Mouse (Mus musculus) cerebellum, postnatal 25 days (tissue): ENCODE measurements around the gene Rab30.
"Not testable (repeated sequence)": the region's sequence is repeated elsewhere in the genome, so short reads cannot be mapped to it uniquely, and the experiment has no call there.

Source experiments
- DNase-seq, 2 experiments: peaks; one replicate each; pipeline ENCODE4 v3.0.0; 2021; ENCODE audit warnings: mixed read lengths in 2 of 2

Gene Rab30

DNA sequence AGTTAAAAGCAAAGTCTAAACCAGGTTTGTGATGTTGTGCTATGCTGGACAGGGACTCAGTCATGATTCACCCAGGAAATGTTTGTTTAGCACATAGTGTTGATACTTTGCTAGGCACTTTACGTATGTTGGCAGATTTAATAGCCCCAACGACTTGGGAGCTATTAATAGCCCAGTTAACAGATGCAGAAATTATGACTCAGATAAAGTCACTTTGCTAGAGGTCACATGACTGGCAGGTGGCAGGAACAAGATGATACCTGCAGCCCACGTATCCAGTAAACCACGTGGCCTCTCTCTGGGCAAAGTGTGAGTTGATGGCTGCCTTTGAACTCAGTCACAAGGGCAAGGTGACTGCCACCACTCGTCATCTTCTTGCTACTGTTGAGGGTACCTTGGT, 16.7 kb downstream of the Rab30 start:
- DNase-seq: no peak

DNA sequence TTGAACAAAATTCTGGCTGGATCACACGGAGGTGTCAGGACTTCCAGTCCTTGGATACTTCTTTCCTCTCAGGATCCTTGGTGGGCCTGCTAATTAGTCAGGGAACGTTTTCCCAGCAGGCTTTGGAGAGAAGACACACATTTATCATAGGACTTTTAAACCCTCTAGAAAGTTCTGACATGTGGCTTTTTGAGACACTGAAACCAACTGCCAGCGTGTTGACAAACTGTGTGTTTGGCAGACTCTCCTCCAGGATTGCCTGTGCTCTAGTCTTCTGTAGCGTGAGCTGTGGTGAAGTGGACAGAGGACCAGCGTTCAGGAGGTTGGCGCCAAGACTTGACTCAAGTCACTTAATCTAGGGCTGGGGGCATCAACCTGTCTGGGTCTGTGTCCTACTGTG, 19.2 kb downstream of the Rab30 start:
- DNase-seq: no peak

- DNase-seq: peak; percentile 54 to 62
Observed at GRCm38 (mm10) chr7:92761161-92761560, 19.8 kb downstream of the Rab30 start.

DNA sequence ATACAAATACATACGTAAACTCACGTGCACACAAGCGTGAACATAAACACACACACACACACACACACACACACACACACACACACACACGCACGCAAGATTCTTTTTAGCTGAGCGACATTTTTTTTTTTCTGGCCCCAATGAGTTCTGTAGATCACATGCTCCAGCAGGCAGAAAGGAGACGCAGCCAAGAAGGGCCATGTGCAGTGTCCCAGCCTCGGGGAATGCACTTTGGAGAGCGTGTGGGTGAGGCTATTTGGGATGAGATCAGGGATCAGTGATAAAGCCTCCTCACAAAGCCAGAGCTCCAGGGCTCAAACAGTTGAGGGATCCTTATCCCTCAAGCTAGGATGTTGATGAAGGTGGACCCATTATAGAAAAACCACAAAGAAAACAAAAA, 24.0 kb downstream of the Rab30 start:
- DNase-seq: peak; percentile 69 to 79

GRCm38 (mm10) chr7:92766096-92767090, 25.0 kb downstream of the Rab30 start:
- DNase-seq: no peak

GRCm38 (mm10) chr7:92768116-92768515, 26.7 kb downstream of the Rab30 start:
- not testable (repeated sequence) for DNase-seq

GRCm38 (mm10) chr7:92768859-92769258, 27.5 kb downstream of the Rab30 start:
- peak; percentile 26 to 40 for DNase-seq

- DNase-seq: no peak
Observed at GRCm38 (mm10) chr7:92773006-92773405, 31.6 kb downstream of the Rab30 start.

DNA sequence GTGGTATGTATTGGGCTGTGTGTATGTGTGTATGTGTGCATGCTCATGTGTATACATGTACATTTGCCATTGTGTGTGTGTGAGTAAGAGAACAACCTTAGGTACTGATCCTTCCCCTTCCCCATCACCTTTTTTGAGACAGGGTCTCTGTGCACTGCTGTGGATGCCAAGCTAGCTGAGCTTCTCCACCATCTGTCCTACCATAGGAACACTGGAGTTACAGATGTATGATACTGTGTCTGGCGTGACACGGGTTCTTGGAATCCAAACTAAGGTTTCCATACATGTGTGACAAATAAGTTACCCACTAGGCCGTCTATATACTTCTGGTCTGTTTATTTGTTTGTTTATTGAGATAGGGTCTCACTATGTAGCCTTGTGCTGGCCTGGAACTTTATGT, 32.2 kb downstream of the Rab30 start:
- DNase-seq: no peak

DNA sequence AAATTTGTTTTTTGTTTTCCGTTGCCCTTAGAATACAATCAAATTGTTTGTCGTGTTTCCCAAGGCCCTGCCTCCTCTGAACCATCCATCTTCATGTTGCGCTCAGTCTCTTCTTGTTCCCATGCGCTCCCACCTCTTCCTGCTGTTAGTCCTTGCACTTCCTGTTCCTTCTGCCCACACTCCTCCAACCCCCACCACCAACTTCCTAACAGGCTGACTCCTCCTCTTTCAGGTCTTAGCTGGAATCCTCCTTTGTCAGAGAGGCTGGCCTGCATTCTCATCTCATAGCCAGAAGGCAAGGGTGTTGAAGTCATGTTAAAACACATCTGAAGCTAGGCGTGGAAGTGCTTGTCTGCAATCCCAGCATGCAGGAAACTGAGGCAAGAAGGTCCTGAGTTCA, 33.3 kb downstream of the Rab30 start:
- peak in 1 of 2 experiments; percentile 2 for DNase-seq

- peak in 1 of 2 experiments; percentile 2 for DNase-seq
Observed at GRCm38 (mm10) chr7:92775703-92776102, 34.3 kb downstream of the Rab30 start.

DNA sequence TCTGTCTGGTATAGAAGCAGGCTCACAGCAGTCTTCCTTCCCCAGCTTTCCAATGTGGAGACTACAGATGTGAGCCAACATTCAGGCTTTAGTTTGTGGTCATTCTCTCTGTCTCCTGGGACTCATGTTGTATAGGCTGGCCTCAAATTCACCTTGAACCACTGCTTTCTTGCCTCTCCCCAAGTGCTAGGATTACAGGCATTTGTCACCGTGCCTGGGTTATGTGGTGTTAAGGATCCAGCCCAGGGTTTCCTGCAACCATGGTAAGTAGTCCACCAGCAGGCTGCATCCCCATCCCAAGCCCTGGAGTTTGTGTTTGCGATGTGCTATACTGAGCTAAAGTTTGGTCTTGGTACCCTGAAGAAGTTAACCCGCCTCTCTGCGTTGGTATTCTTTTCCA, 35.2 kb downstream of the Rab30 start:
- DNase-seq: peak in 1 of 2 experiments; percentile 34

GRCm38 (mm10) chr7:92777108-92777973, 35.9 kb downstream of the Rab30 start:
- peak; percentile 70 to 75 for DNase-seq

DNA sequence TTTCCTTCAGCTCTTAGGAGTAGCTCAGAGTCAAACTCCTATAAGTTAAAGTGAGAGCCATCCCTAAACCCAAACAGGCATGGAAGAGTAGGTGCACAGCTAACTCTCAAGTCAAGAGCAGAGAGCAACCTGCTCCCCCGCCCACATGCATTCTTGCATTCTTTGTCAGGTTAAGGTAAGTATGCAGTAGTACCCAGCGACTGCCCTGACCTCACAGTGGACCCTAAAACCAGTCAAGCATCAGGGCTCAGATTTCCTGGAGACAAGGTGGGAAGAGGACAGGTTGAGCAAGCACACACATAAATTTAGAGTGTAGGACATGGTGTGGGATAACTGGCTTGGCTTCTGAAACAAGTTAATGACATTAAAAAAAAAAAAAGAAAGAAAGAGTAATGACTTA, 37.7 kb downstream of the Rab30 start:
- DNase-seq: no peak

- DNase-seq: no peak
Observed at GRCm38 (mm10) chr7:92781361-92781760, 40.0 kb downstream of the Rab30 start.

GRCm38 (mm10) chr7:92781948-92782347, 40.5 kb downstream of the Rab30 start:
- DNase-seq: no peak

DNA sequence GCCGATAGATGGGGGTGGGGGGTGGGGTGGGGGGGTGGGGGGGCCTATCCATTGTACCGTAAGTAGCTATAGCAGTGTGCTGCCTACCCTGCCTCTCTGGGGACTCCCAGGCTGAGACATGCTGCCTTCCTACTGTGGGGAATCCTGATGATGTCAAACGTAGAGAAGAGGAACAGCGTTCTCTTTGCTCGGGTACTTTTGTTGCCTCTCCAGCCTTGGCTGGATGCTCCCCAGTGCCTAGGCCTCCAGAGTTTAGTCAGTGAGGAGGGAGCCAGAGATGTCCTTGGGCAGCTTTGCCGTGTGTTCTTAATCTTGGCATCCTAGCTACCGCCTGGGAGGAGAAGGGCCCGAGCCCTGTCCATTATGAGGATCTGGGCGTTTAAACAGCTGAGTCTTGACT, 41.1 kb downstream of the Rab30 start:
- peak in 1 of 2 experiments; percentile 38 for DNase-seq

- DNase-seq: peak; percentile 74 to 77
Observed at GRCm38 (mm10) chr7:92783166-92783806, 41.9 kb downstream of the Rab30 start.

GRCm38 (mm10) chr7:92783914-92784313, 42.5 kb downstream of the Rab30 start:
- peak; percentile 25 to 50 for DNase-seq

GRCm38 (mm10) chr7:92795749-92796148, 54.3 kb downstream of the Rab30 start:
- peak; percentile 83 to 86 for DNase-seq

- DNase-seq: peak; percentile 21 to 39
Observed at GRCm38 (mm10) chr7:92796813-92797212, 55.4 kb downstream of the Rab30 start.

DNA sequence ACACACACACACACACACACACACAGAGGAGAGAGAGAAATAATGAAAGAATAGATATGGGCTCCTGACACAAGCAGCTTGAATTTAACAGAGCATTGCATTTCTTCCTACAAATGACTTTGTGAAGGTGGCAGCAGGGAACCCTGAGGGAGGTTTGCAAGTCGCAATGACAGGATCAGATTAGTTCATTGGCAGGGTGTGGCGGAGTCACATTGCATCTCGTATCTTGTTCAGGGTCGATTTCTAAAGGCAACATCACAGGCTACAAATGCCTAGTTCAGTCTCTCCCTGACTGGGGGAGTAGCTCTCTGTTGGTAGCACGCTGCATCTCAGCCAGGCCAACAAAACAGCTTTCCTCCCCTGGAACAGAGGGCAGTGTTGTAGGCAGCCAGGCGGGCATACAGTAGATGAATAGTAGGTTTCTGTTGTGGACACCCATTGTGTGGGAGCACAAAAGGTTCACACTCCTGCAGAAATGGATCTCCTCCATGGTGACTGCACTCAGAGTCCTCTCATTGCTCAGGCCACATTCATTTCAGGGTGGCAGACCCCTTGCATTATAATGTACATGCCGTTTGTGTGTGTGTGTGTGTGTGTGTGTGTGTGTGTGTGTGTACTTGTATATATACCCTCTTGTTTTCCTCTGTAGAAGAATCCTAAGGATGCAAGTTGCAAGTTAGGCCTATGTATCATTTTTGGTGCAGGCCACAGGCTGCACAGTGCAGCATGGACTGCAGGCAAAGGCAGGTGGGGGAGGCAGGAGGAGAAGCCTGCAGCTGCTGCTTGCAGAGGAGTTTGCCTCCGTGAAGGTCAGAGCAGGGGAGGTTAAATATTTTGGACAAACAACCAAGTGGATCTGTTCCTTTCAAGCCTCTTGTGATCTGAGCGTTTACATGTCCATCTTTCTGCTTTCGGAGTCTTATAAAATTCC, 58.5 kb downstream of the Rab30 start:
- peak; percentile 37 to 46 for DNase-seq
